In genomic region chr13:60672882-60673675, GRCm38 (mm10) we compare ENCODE assay signal across 11 mouse cellular contexts.
DNase-seq lines count a peak whose midpoint lies in the region; ATAC-seq and TF ChIP-seq lines count a peak whose summit lies in the region.
"Had no signal": no experiment of that assay in that cellular context is flagged by ENCODE, and none has a peak within 500 bp of the region (broad histone marks: within the 10 kb centered on the region; RNA-seq: fewer than 3 reads in every experiment).

No protein-coding gene starts in this region.

- 86% methylated on average over 11 of the region's 11 CpGs for WGBS in kidney, postnatal 0 days
- 71% methylated on average over 11 of the region's 11 CpGs for WGBS in lung, embryonic 15.5 days
- WGBS in forebrain, embryonic 16.5 days = 96% methylated on average over 11 of the region's 11 CpGs

- H3K9ac ChIP-seq in kidney, postnatal 0 days (ENCODE audit: low read depth, low read length) = no peak overlapping the region
- H3K9ac ChIP-seq in lung, embryonic 15.5 days = no peak overlapping the region
- no peak overlapping the region for H3K9ac ChIP-seq in forebrain, embryonic 16.5 days (replicated peaks; ENCODE audit: low read depth, low read length)
- H3K9ac ChIP-seq: embryonic facial prominence, embryonic 12.5 days; limb, embryonic 15.5 days had no signal

- no peak for DNase-seq in kidney, postnatal 0 days (ENCODE audit: low spot score)
- DNase-seq in kidney, adult 18-20 months = no peak
- peak; percentile 26 to 34 for DNase-seq in spleen, postnatal 36 days (ENCODE audit: low spot score in 2 of 2)
- DNase-seq in retina, embryonic 14.5 days (ENCODE audit: low spot score) = no peak
- no peak for DNase-seq in kidney, adult 11 months
- DNase-seq: kidney, postnatal 25 days had no signal

- no peak overlapping the region for H3K4me3 ChIP-seq in kidney, postnatal 0 days (replicated peaks; ENCODE audit: low read depth, low read length)
- peak overlapping the region; percentile 58 for H3K4me3 ChIP-seq in erythroblast, embryonic 14.5 days (replicated peaks)
- no peak overlapping the region for H3K4me3 ChIP-seq in lung, embryonic 15.5 days
- H3K4me3 ChIP-seq in forebrain, embryonic 16.5 days (replicated peaks; ENCODE audit: low read length) = no peak overlapping the region
- H3K4me3 ChIP-seq: embryonic facial prominence, embryonic 12.5 days; limb, embryonic 15.5 days had no signal

- H3K4me1 ChIP-seq in kidney, postnatal 0 days (replicated peaks; ENCODE audit: insufficient read depth, low read length) = peaks cover 33% of the 10 kb centered on the region; the same call in 1 of the 2 replicates
- peaks cover 45% of the 10 kb centered on the region for H3K4me1 ChIP-seq in erythroblast, embryonic 14.5 days (ENCODE audit: control insufficient read depth)
- H3K4me1 ChIP-seq in lung, embryonic 15.5 days = peaks cover 56% of the 10 kb centered on the region
- H3K4me1 ChIP-seq in forebrain, embryonic 16.5 days (replicated peaks; ENCODE audit: control insufficient read depth, insufficient read depth, low read length) = 0 out of 2 replicates have a peak, but pooled peaks cover 2% of the 10 kb centered on the region

- no peaks in the 10 kb centered on the region for H3K27me3 ChIP-seq in kidney, postnatal 0 days (ENCODE audit: insufficient read depth, low read length)
- no peaks in the 10 kb centered on the region for H3K27me3 ChIP-seq in erythroblast, embryonic 14.5 days (ENCODE audit: control insufficient read depth)
- H3K27me3 ChIP-seq in lung, embryonic 15.5 days = no peaks in the 10 kb centered on the region
- H3K27me3 ChIP-seq in forebrain, embryonic 16.5 days (replicated peaks; ENCODE audit: control insufficient read depth, insufficient read depth, low read length) = no peaks in the 10 kb centered on the region
- H3K27me3 ChIP-seq: embryonic facial prominence, embryonic 12.5 days; limb, embryonic 15.5 days had no signal

- TF ChIP-seq CTCF in kidney, postnatal 0 days (IDR thresholded peaks at IDR 0.05; ENCODE audit: low read depth) = no peak

- 0 out of 2 replicates have a peak overlapping the region, but pooled peaks have one; percentile 85 for H3K27ac ChIP-seq in kidney, postnatal 0 days
- H3K27ac ChIP-seq in lung, embryonic 15.5 days = peak overlapping the region; percentile 61; the same call in 1 of the 2 replicates
- H3K27ac ChIP-seq in forebrain, embryonic 16.5 days (ENCODE audit: low read length) = no peak overlapping the region
- H3K27ac ChIP-seq: embryonic facial prominence, embryonic 12.5 days; limb, embryonic 15.5 days had no signal

- ATAC-seq in kidney, postnatal 0 days (replicated peaks; ENCODE audit: low FRiP score, low read depth) = no peak
- ATAC-seq in lung, embryonic 15.5 days (ENCODE audit: borderline replicate concordance, extremely low read depth, low FRiP score, low TSS enrichment) = no peak
- no peak for ATAC-seq in forebrain, embryonic 16.5 days

- H3K36me3 ChIP-seq in kidney, postnatal 0 days (ENCODE audit: insufficient read depth, low read length) = no peaks in the 10 kb centered on the region
- H3K36me3 ChIP-seq in erythroblast, embryonic 14.5 days (ENCODE audit: control insufficient read depth) = peaks cover 4% of the 10 kb centered on the region; the same call in 1 of the 2 replicates
- no peaks in the 10 kb centered on the region for H3K36me3 ChIP-seq in lung, embryonic 15.5 days
- no peaks in the 10 kb centered on the region for H3K36me3 ChIP-seq in forebrain, embryonic 16.5 days (ENCODE audit: control insufficient read depth, insufficient read depth)
- H3K36me3 ChIP-seq: embryonic facial prominence, embryonic 12.5 days; limb, embryonic 15.5 days had no signal

- H3K9me3 ChIP-seq in kidney, postnatal 0 days (replicated peaks; ENCODE audit: low read length) = no peaks in the 10 kb centered on the region
- no peaks in the 10 kb centered on the region for H3K9me3 ChIP-seq in erythroblast, embryonic 14.5 days (ENCODE audit: control insufficient read depth, low read length)
- H3K9me3 ChIP-seq in lung, embryonic 15.5 days = no peaks in the 10 kb centered on the region
- no peaks in the 10 kb centered on the region for H3K9me3 ChIP-seq in forebrain, embryonic 16.5 days (ENCODE audit: control insufficient read depth, low read length)
- H3K9me3 ChIP-seq: embryonic facial prominence, embryonic 12.5 days; limb, embryonic 15.5 days had no signal

- no peak overlapping the region for H3K4me2 ChIP-seq in kidney, postnatal 0 days (ENCODE audit: low read length)
- no peak overlapping the region for H3K4me2 ChIP-seq in lung, embryonic 15.5 days
- H3K4me2 ChIP-seq in forebrain, embryonic 16.5 days (ENCODE audit: low read length) = no peak overlapping the region
- H3K4me2 ChIP-seq: embryonic facial prominence, embryonic 12.5 days; limb, embryonic 15.5 days had no signal

Comparison
In these comparisons a context has a peak if more than half of its experiments do, and no peak if none do; other contexts are left out.
1. DNase-seq: peak in spleen, postnatal 36 days (2 of 2); none in kidney, postnatal 0 days (single experiment), kidney, adult 18-20 months (single experiment), retina, embryonic 14.5 days (single experiment) and kidney, adult 11 months (single experiment).